Mouse (Mus musculus) heart, embryonic 16.5 days (tissue): ENCODE results near the gene Tmem86a. TPM values are rescaled to one million over a fixed set of nuclear protein-coding genes. Genes with fewer than 3 reads are reported as not detected.
A peak's percentile ranks its signal among the peaks of the same experiment; 100 is the strongest.
"Not testable (repeated sequence)": the region's sequence is repeated elsewhere in the genome, so short reads cannot be mapped to it uniquely, and the experiment has no call there.

Experiments used
- ATAC-seq: fragments of 200-750 bp; cut with Nextera tagmentation; replicated peaks from 2 replicates; pipeline ENCODE4 v1.8.0; 2017; ENCODE audit warnings: moderate number of reproducible peaks; ENCODE audit not compliant: insufficient read depth, low FRiP score; ENCODE audit errors: extremely low read depth
- H3K27ac ChIP-seq: fragments of 300-500 bp; sonication (generic); 2 replicates; pipeline ENCODE4 v1.5.1; 2014; ENCODE audit warnings: mild to moderate bottlenecking, low read length, control low read depth, moderate library complexity
- H3K27me3 ChIP-seq: fragments of 300-500 bp; sonication (generic); 2 replicates; pipeline ENCODE4 v1.6.1; 2014; ENCODE audit warnings: low read length, mixed read lengths; ENCODE audit not compliant: control insufficient read depth, insufficient read depth
- H3K36me3 ChIP-seq: fragments of 300-500 bp; sonication (generic); 2 replicates; pipeline ENCODE4 v1.6.1; 2014; ENCODE audit not compliant: control insufficient read depth, insufficient read depth
- H3K4me1 ChIP-seq: fragments of 300-500 bp; sonication (generic); 2 replicates; pipeline ENCODE4 v1.6.1; 2014; ENCODE audit warnings: low read length, mixed read lengths; ENCODE audit not compliant: control insufficient read depth, insufficient read depth
- H3K4me2 ChIP-seq: fragments of 300-500 bp; sonication (generic); 2 replicates; pipeline ENCODE4 v1.6.1; 2014; ENCODE audit warnings: low read depth, mild to moderate bottlenecking, control low read depth, low read length
- H3K4me3 ChIP-seq: fragments of 300-500 bp; sonication (generic); 2 replicates; pipeline ENCODE4 v1.5.1; 2014; ENCODE audit warnings: mild to moderate bottlenecking, control low read depth, low read length
- H3K9ac ChIP-seq: fragments of 300-500 bp; sonication (generic); 2 replicates; pipeline ENCODE4 v1.6.1; 2014; ENCODE audit warnings: low read length, control low read depth
- H3K9me3 ChIP-seq: fragments of 300-500 bp; sonication (generic); replicated peaks from 2 replicates; pipeline ENCODE4 v1.6.1; 2016; ENCODE audit warnings: low read length; ENCODE audit not compliant: control insufficient read depth
- WGBS: fragments of 180-500 bp; shearing (Covaris S2); extraction: QIAGEN DNeasy Blood & Tissue Kit; methylation state at CpG from one replicate; pipeline ENCODE4 v1.1.7; 2014; 5-methylcytosine and 5-hydroxymethylcytosine counted together
- polyA plus RNA-seq: library from polyadenylated mRNA; unstranded; fragments of >200 nt; fragmentation: Nextera tagmentation; extraction: Ambion mirVana; gene quantifications from 2 replicates; pipeline ENCODE4 v1.2.1, GENCODE M21; 2015

The Tmem86a gene
- polyA plus RNA-seq, 1 experiment from 2014 or later = 20.1 TPM

DNA sequence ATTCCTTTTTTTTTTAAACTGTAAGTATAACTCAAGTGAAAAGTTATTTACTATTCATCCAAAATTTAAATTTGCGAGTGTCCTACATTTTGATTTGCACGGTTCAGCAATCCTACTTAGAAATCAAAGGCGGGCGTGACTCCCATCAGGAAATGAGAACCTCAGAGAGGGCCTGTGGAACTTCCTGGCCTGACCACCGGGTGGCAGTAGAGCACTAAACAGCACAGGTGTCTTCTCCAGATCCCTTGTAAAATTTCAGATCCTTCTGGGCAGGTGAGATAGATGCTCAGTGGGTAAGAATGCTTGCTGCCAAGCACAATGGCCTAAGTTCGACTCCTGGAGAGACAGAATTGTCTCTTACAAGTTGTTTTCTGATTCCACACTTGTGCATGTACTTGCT lies 26.9 kb upstream of the Tmem86a start:
- H3K27ac ChIP-seq = no peak overlapping the region
- no peak overlapping the region for H3K4me2 ChIP-seq
- no peaks in the 10 kb centered on the region for H3K36me3 ChIP-seq
- H3K27me3 ChIP-seq = no peaks in the 10 kb centered on the region
- no peaks in the 10 kb centered on the region for H3K9me3 ChIP-seq
- no peak overlapping the region for H3K9ac ChIP-seq
- H3K4me3 ChIP-seq = no peak overlapping the region
- WGBS = 12% methylated on average over 6 of the region's 6 CpGs
- no peaks in the 10 kb centered on the region; the same call in 1 of the 2 replicates for H3K4me1 ChIP-seq
- ATAC-seq = no peak

DNA sequence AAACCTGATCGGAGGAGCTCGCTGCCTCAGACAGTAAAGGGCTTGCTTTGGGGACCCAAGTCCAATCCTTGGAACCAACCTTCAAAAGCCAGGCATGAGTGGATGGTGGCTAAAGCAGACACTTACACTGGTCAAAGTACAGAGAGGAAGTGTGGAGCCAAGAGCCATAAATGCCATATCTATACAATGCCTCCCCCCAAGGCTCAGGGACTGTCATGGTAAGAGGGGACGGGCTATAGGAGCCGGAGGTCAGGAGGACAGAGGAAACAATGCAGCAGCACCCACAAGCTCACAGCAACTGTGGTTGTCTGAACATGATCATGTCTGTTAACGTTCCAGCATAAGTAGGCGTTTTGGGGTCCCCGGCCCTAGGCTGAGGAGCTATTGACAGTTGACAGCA lies 25.9 kb upstream of the Tmem86a start:
- H3K27me3 ChIP-seq = no peaks in the 10 kb centered on the region
- no peak for ATAC-seq
- H3K9ac ChIP-seq = no peak overlapping the region
- H3K4me2 ChIP-seq = no peak overlapping the region
- H3K36me3 ChIP-seq = no peaks in the 10 kb centered on the region
- H3K4me1 ChIP-seq = no peaks in the 10 kb centered on the region; the same call in 1 of the 2 replicates
- no peaks in the 10 kb centered on the region for H3K9me3 ChIP-seq
- 83% methylated on average over 7 of the region's 7 CpGs for WGBS
- no peak overlapping the region for H3K4me3 ChIP-seq
- no peak overlapping the region for H3K27ac ChIP-seq

- Histone ChIP-seq H3K4me3 (no peak overlapping the region), H3K9me3 (no peaks in the 10 kb centered on the region), H3K4me1 (no peaks in the 10 kb centered on the region; the same call in 1 of the 2 replicates), H3K27ac (no peak overlapping the region), H3K9ac (no peak overlapping the region), H3K36me3 (no peaks in the 10 kb centered on the region), H3K4me2 (no peak overlapping the region), H3K27me3 (no peaks in the 10 kb centered on the region)
- ATAC-seq = peak; percentile 28; the same call in 1 of the 2 replicates
- 47% methylated on average over 9 of the region's 9 CpGs for WGBS
Observed at GRCm38 (mm10) chr7:47025429-47025828, 25.0 kb upstream of the Tmem86a start.

- not testable (repeated sequence) for H3K4me3 ChIP-seq, ATAC-seq, H3K27me3 ChIP-seq, H3K9ac ChIP-seq, H3K27ac ChIP-seq, H3K4me1 ChIP-seq, H3K4me2 ChIP-seq, H3K36me3 ChIP-seq, H3K9me3 ChIP-seq
- WGBS = 73% methylated on average over 3 of the region's 3 CpGs
Observed at GRCm38 (mm10) chr7:47026899-47027298, 23.5 kb upstream of the Tmem86a start.

DNA sequence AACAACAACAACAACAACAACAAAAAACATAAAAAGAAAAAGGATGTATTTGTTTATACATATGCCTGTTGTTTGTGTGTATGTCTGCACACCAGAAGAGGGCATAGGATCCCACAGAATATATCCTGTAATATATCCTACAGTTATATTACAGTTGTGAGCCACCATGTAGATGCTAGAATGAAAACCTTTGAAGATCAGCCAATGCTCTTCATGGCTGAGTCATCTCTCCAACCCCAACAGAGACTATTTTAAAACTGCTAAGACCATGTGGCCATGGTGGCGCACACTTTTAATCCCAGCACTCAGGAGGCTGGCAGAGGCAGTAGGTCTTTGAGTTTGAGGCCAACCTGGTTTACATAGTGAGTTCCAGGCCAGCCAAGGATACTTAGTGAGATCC lies 22.9 kb upstream of the Tmem86a start:
- no peak overlapping the region for H3K27ac ChIP-seq
- H3K9ac ChIP-seq = no peak overlapping the region
- no peak for ATAC-seq
- no peak overlapping the region for H3K4me2 ChIP-seq
- no peaks in the 10 kb centered on the region for H3K27me3 ChIP-seq
- no peak overlapping the region for H3K4me3 ChIP-seq
- WGBS = 85% methylated on average over 1 of the region's 1 CpGs
- no peaks in the 10 kb centered on the region for H3K36me3 ChIP-seq
- H3K9me3 ChIP-seq = no peaks in the 10 kb centered on the region
- no peaks in the 10 kb centered on the region for H3K4me1 ChIP-seq

DNA sequence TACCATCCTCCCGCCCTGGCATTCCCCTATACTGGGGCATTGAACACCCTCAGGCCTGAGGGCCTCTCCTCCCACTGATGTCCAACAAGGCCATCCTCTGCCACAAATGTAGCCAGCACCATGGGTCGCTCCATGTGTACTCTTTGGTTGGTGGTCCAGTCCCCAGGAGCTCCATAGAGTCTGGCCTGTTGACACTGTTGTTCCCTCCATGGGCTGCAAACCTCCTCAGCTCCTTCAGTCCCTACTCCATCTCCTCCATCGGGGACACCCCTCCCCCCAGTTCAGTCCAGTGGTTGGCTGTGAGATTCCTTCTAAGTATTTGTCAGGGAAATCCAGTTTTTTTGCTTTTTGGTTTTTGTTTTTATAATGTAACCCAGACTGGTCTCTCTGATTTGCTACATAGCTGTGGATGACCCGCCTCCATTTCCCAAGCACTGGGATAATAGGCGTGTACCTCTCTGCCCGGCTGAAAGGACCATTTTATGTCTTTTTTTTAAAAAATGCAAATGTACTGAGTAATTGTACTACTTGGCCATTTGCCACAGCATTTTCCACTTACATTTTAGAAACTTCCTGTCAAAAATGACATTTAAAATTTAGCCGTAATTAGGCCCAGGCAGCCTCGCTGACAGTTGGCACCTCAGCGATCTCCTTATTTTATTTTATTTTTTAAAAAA lies 19.7 kb upstream of the Tmem86a start:
- H3K4me2 ChIP-seq = no peak overlapping the region
- H3K36me3 ChIP-seq = no peaks in the 10 kb centered on the region
- H3K27me3 ChIP-seq = no peaks in the 10 kb centered on the region
- WGBS = 76% methylated on average over 9 of the region's 9 CpGs
- no peak for ATAC-seq
- H3K9me3 ChIP-seq = no peaks in the 10 kb centered on the region
- no peaks in the 10 kb centered on the region for H3K4me1 ChIP-seq
- H3K9ac ChIP-seq = no peak overlapping the region
- no peak overlapping the region for H3K27ac ChIP-seq
- no peak overlapping the region for H3K4me3 ChIP-seq

DNA sequence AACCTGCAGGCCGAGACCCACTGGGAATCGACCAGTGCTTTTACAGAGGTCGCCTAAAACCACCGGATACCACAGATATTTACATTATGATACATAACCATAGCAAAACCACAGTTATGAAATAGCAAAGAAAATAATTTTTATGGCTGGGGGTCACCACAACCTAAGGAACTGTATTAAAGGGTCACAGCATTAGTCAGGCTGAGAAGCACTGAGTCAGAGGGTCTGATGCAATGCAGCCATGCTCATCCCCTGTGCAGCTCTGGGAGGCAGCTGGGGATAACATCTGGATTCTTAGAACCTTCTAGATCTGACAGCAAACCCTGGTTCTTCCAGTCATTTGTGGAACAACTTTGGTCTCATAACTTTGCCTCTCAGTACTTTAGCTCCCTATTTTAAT lies 19.0 kb upstream of the Tmem86a start:
- Histone ChIP-seq H3K27me3 (no peaks in the 10 kb centered on the region), H3K9ac (no peak overlapping the region), H3K4me2 (no peak overlapping the region), H3K36me3 (no peaks in the 10 kb centered on the region), H3K9me3 (no peaks in the 10 kb centered on the region), H3K27ac (no peak overlapping the region), H3K4me3 (no peak overlapping the region), H3K4me1 (no peaks in the 10 kb centered on the region)
- no peak for ATAC-seq
- WGBS = 74% methylated on average over 4 of the region's 4 CpGs

DNA sequence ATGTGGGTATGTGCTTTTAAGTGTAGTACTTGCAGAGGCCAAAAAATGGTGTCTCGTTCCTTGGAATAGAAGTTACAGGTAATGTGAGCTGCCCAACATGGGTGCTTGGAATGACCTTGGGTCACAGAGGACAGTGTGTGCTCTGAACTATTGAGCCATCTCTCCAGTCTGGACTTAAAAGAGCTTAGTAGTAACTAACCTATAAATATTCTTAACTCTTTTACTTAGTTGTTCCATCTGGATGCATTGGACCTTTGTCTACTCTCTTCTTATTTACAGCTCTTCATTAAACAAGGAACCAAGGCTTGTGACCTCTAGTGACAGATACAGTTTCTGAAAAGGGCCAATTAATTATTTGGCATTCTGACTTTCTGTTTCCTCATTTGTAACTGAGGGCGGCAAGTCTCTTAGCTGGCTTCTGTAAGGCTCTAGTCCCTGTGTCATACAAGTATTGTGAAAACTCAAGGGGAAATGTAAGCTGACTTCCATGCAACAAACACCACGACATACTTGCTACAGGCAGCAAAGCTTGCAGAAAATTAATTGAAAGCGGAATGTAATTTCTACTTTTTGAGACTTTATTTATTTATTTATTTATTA lies 15.5 kb upstream of the Tmem86a start:
- H3K4me3 ChIP-seq = no peak overlapping the region
- H3K27ac ChIP-seq = no peak overlapping the region
- no peaks in the 10 kb centered on the region for H3K4me1 ChIP-seq
- H3K36me3 ChIP-seq = no peaks in the 10 kb centered on the region
- H3K27me3 ChIP-seq = no peaks in the 10 kb centered on the region
- H3K9ac ChIP-seq = no peak overlapping the region
- no peak overlapping the region for H3K4me2 ChIP-seq
- ATAC-seq = no peak
- no peaks in the 10 kb centered on the region for H3K9me3 ChIP-seq
- 85% methylated on average over 4 of the region's 4 CpGs for WGBS

DNA sequence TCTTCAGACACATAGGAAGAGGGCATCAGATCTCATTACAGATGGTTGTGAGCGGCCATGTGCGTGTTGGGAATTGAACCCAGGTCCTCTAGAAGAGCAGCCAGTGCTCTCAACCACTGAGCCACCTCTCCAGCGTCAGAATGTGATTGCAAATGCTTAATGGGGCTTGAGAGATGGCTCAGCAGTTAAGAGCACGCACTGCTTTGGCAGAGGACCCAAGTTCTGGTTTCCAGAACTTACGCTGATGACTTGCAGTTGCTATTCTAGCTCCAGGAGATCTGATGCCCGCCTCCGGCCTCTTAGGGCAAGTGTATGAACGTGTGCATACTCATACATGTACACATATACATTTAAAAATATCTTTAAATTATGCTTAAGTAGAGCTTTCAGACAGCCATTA lies 15.0 kb upstream of the Tmem86a start:
- H3K4me1 ChIP-seq = no peaks in the 10 kb centered on the region
- no peak for ATAC-seq
- H3K27ac ChIP-seq = no peak overlapping the region
- no peaks in the 10 kb centered on the region for H3K9me3 ChIP-seq
- no peak overlapping the region for H3K4me2 ChIP-seq
- 68% methylated on average over 8 of the region's 8 CpGs for WGBS
- no peaks in the 10 kb centered on the region for H3K27me3 ChIP-seq
- H3K36me3 ChIP-seq = no peaks in the 10 kb centered on the region
- H3K9ac ChIP-seq = no peak overlapping the region
- no peak overlapping the region for H3K4me3 ChIP-seq
